Mouse (Mus musculus) limb, embryonic 11.5 days (tissue): ENCODE measurements around the gene Trappc10. TPM values are rescaled to one million over a fixed set of nuclear protein-coding genes. Genes with fewer than 3 reads are reported as not detected.
A peak's percentile ranks its signal among the peaks of the same experiment; 100 is the strongest.

Source experiments
- ATAC-seq: fragments of 200-750 bp; cut with Nextera tagmentation; 2 replicates; pipeline ENCODE4 v1.8.0; 2017; ENCODE audit warnings: low read depth; ENCODE audit not compliant: insufficient number of reproducible peaks, low FRiP score, low TSS enrichment
- DNase-seq: peaks from one replicate; pipeline ENCODE4 v3.0.0-alpha.2; 2015; ENCODE audit warnings: low spot score
- H3K27ac ChIP-seq: fragments of 300-500 bp; sonication (generic); replicated peaks from 2 replicates; pipeline ENCODE4 v1.5.1; 2014; ENCODE audit warnings: low read depth, mild to moderate bottlenecking, low read length
- H3K27me3 ChIP-seq: fragments of 300-500 bp; sonication (generic); 2 replicates; pipeline ENCODE4 v1.6.1; 2014; ENCODE audit warnings: mild to moderate bottlenecking, low read length, mixed read lengths; ENCODE audit not compliant: control insufficient read depth, insufficient read depth
- H3K36me3 ChIP-seq: fragments of 300-500 bp; sonication (generic); 2 replicates; pipeline ENCODE4 v1.6.1; 2014; ENCODE audit warnings: mild to moderate bottlenecking, low read length, moderate library complexity, mixed read lengths; ENCODE audit not compliant: control insufficient read depth, insufficient read depth
- H3K4me1 ChIP-seq: fragments of 300-500 bp; sonication (generic); 2 replicates; pipeline ENCODE4 v1.6.1; 2014; ENCODE audit warnings: low read length, mixed read lengths; ENCODE audit not compliant: control insufficient read depth, insufficient read depth
- H3K4me2 ChIP-seq: fragments of 300-500 bp; sonication (generic); 2 replicates; pipeline ENCODE4 v1.6.1; 2014; ENCODE audit warnings: low read depth, mild to moderate bottlenecking, moderate library complexity; ENCODE audit not compliant: severe bottlenecking
- H3K4me3 ChIP-seq: fragments of 300-500 bp; sonication (generic); 2 replicates; pipeline ENCODE4 v1.5.1; 2014; ENCODE audit warnings: low read depth, low read length
- H3K9ac ChIP-seq: fragments of 300-500 bp; sonication (generic); 2 replicates; pipeline ENCODE4 v1.6.1; 2014; ENCODE audit warnings: mild to moderate bottlenecking, low read length
- H3K9me3 ChIP-seq: fragments of 300-500 bp; sonication (generic); 2 replicates; pipeline ENCODE4 v1.6.1; 2016; ENCODE audit warnings: low read length; ENCODE audit not compliant: control insufficient read depth
- WGBS: fragments of 180-500 bp; shearing (Covaris S2); extraction: QIAGEN DNeasy Blood & Tissue Kit; methylation state at CpG from one replicate; pipeline ENCODE4 v1.1.7; 2014; 5-methylcytosine and 5-hydroxymethylcytosine counted together
- polyA plus RNA-seq: library from polyadenylated mRNA; unstranded; fragments of >200 nt; fragmentation: Nextera tagmentation; extraction: Ambion mirVana; gene quantifications from 2 replicates; pipeline ENCODE4 v1.2.1, GENCODE M21; 2014

The Trappc10 gene
- polyA plus RNA-seq, 1 experiment from 2014 or later = 14.4 TPM

- ATAC-seq (no peak), DNase-seq (no peak)
- Histone ChIP-seq H3K9ac (no peak overlapping the region), H3K36me3 (peaks cover 11% of the 10 kb centered on the region; the same call in 1 of the 2 replicates), H3K27ac (no peak overlapping the region), H3K27me3 (no peaks in the 10 kb centered on the region), H3K4me2 (no peak overlapping the region), H3K4me1 (peaks cover 6% of the 10 kb centered on the region; the same call in 1 of the 2 replicates), H3K4me3 (no peak overlapping the region), H3K9me3 (no peaks in the 10 kb centered on the region)
These were observed 76.7 kb downstream of the Trappc10 start for GRCm38 (mm10) chr10:78167775-78168174.

GRCm38 (mm10) chr10:78167333-78167732, 77.1 kb downstream of the Trappc10 start:
- Histone ChIP-seq H3K27me3 (no peaks in the 10 kb centered on the region), H3K36me3 (peaks cover 11% of the 10 kb centered on the region; the same call in 1 of the 2 replicates), H3K9me3 (no peaks in the 10 kb centered on the region), H3K4me3 (no peak overlapping the region), H3K4me2 (no peak overlapping the region), H3K4me1 (peaks cover 6% of the 10 kb centered on the region; the same call in 1 of the 2 replicates), H3K27ac (no peak overlapping the region), H3K9ac (no peak overlapping the region)
- DNase-seq (no peak), ATAC-seq (no peak)
- 90% methylated on average over 7 of the region's 7 CpGs for WGBS

GRCm38 (mm10) chr10:78165256-78166005, 79.0 kb downstream of the Trappc10 start:
- ATAC-seq (no peak), DNase-seq (no peak)
- H3K27ac ChIP-seq = no peak overlapping the region
- no peak overlapping the region for H3K9ac ChIP-seq
- H3K27me3 ChIP-seq = no peaks in the 10 kb centered on the region
- H3K4me2 ChIP-seq = no peak overlapping the region
- WGBS = 94% methylated on average over 21 of the region's 21 CpGs
- H3K36me3 ChIP-seq = peaks cover 5% of the 10 kb centered on the region; the same call in 1 of the 2 replicates
- H3K4me1 ChIP-seq = peaks cover 6% of the 10 kb centered on the region; the same call in 1 of the 2 replicates
- H3K4me3 ChIP-seq = no peak overlapping the region
- H3K9me3 ChIP-seq = no peaks in the 10 kb centered on the region

GRCm38 (mm10) chr10:78164786-78165185, 79.7 kb downstream of the Trappc10 start:
- ATAC-seq = no peak
- Histone ChIP-seq H3K4me2 (no peak overlapping the region), H3K4me1 (peaks cover 6% of the 10 kb centered on the region; the same call in 1 of the 2 replicates), H3K27me3 (no peaks in the 10 kb centered on the region), H3K36me3 (peaks cover 5% of the 10 kb centered on the region; the same call in 1 of the 2 replicates), H3K9me3 (no peaks in the 10 kb centered on the region), H3K27ac (no peak overlapping the region), H3K4me3 (no peak overlapping the region), H3K9ac (no peak overlapping the region)
- no peak for DNase-seq
- WGBS = 92% methylated on average over 12 of the region's 12 CpGs

GRCm38 (mm10) chr10:78163923-78164322, 80.5 kb downstream of the Trappc10 start:
- peaks cover 5% of the 10 kb centered on the region; the same call in 1 of the 2 replicates for H3K36me3 ChIP-seq
- no peak overlapping the region for H3K27ac ChIP-seq
- no peaks in the 10 kb centered on the region for H3K9me3 ChIP-seq
- H3K4me2 ChIP-seq = no peak overlapping the region
- no peak overlapping the region for H3K4me3 ChIP-seq
- H3K4me1 ChIP-seq = peaks cover 4% of the 10 kb centered on the region; the same call in 1 of the 2 replicates
- no peaks in the 10 kb centered on the region for H3K27me3 ChIP-seq
- WGBS = 33% methylated on average over 4 of the region's 4 CpGs
- DNase-seq (peak; percentile 74), ATAC-seq (no peak)
- no peak overlapping the region for H3K9ac ChIP-seq

- DNase-seq (no peak), ATAC-seq (no peak)
- Histone ChIP-seq H3K9ac (no peak overlapping the region), H3K36me3 (peaks cover 5% of the 10 kb centered on the region; the same call in 1 of the 2 replicates), H3K9me3 (no peaks in the 10 kb centered on the region), H3K27ac (no peak overlapping the region), H3K4me1 (no peaks in the 10 kb centered on the region), H3K27me3 (no peaks in the 10 kb centered on the region), H3K4me3 (no peak overlapping the region), H3K4me2 (no peak overlapping the region)
- 94% methylated on average over 9 of the region's 9 CpGs for WGBS
These were observed 81.2 kb downstream of the Trappc10 start for GRCm38 (mm10) chr10:78163241-78163640.

- H3K27me3 ChIP-seq = no peaks in the 10 kb centered on the region
- H3K4me2 ChIP-seq = no peak overlapping the region
- no peak overlapping the region for H3K4me3 ChIP-seq
- ATAC-seq (no peak), DNase-seq (no peak)
- WGBS = 96% methylated on average over 12 of the region's 12 CpGs
- peaks cover 5% of the 10 kb centered on the region; the same call in 1 of the 2 replicates for H3K36me3 ChIP-seq
- H3K9me3 ChIP-seq = no peaks in the 10 kb centered on the region
- no peaks in the 10 kb centered on the region for H3K4me1 ChIP-seq
- no peak overlapping the region for H3K27ac ChIP-seq
- H3K9ac ChIP-seq = no peak overlapping the region
These were observed 81.8 kb downstream of the Trappc10 start for GRCm38 (mm10) chr10:78162646-78163045.

GRCm38 (mm10) chr10:78161096-78161495, 83.3 kb downstream of the Trappc10 start:
- Histone ChIP-seq H3K4me2 (no peak overlapping the region), H3K9ac (no peak overlapping the region), H3K4me1 (no peaks in the 10 kb centered on the region), H3K27me3 (no peaks in the 10 kb centered on the region), H3K36me3 (peaks cover 3% of the 10 kb centered on the region; the same call in 1 of the 2 replicates), H3K4me3 (no peak overlapping the region), H3K9me3 (no peaks in the 10 kb centered on the region), H3K27ac (no peak overlapping the region)
- no peak for DNase-seq
- no peak for ATAC-seq
- WGBS = 86% methylated on average over 8 of the region's 8 CpGs
